Mouse (Mus musculus) left cerebral cortex, adult 18-20 months (tissue): ENCODE data around the gene Atg16l1. TPM values are rescaled to one million over a fixed set of nuclear protein-coding genes. Genes with fewer than 3 reads are reported as not detected.

Experiments used
- DNase-seq, 2 experiments: peaks; one replicate each; pipeline ENCODE4 v3.0.0; 2021 to 2022; ENCODE audit warnings: low spot score in 2 of 2, mixed read lengths in 1 of 2
- total RNA-seq, 2 experiments: library from RNA; stranded (reverse); gene quantifications; 2 replicates each; pipeline ENCODE4 v1.2.3; 2021

The Atg16l1 gene
- total RNA-seq, 2 experiments from 2014 or later: 63.7 to 66.4 TPM

- no peak for DNase-seq
Measured at GRCm38 (mm10) chr1:87828185-87828584, 72.5 kb downstream of the Atg16l1 start.

GRCm38 (mm10) chr1:87828926-87829580, 73.4 kb downstream of the Atg16l1 start:
- no peak for DNase-seq

- no peak for DNase-seq
Measured at GRCm38 (mm10) chr1:87829621-87830211, 74.0 kb downstream of the Atg16l1 start.

- DNase-seq: no peak
Measured at GRCm38 (mm10) chr1:87836453-87836852, 80.8 kb downstream of the Atg16l1 start.

- DNase-seq: no peak
Measured at GRCm38 (mm10) chr1:87837018-87837417, 81.3 kb downstream of the Atg16l1 start.

- DNase-seq: no peak
Measured at GRCm38 (mm10) chr1:87840411-87841208, 84.9 kb downstream of the Atg16l1 start.

Other genes with a start within 250 kb of the Atg16l1 start
- gene Neu2, start 246.0 kb upstream of the Atg16l1 start, total RNA-seq: 1 to 10 TPM; 6.3 to 7.1 TPM
- 100 to 1,000 TPM; 357 to 374 TPM for gene Ngef, start 182.0 kb upstream of the Atg16l1 start, total RNA-seq
- gene Inpp5d, start 135.6 kb upstream of the Atg16l1 start, total RNA-seq: 10 to 100 TPM; 14.9 to 15.3 TPM
- 1 to 10 TPM; 2.7 to 3.0 TPM for gene Sag, start 47.8 kb downstream of the Atg16l1 start, total RNA-seq
- gene Dgkd, start 97.4 kb downstream of the Atg16l1 start, total RNA-seq: 10 to 100 TPM; 96.9 to 97.1 TPM